Mouse (Mus musculus): ENCODE data around the gene Ints3. TPM values are rescaled to one million over a fixed set of nuclear protein-coding genes. Genes with fewer than 3 reads are reported as not detected.

The Ints3 gene
- polyA plus RNA-seq, 1 experiment: 21.1 TPM

DNA sequence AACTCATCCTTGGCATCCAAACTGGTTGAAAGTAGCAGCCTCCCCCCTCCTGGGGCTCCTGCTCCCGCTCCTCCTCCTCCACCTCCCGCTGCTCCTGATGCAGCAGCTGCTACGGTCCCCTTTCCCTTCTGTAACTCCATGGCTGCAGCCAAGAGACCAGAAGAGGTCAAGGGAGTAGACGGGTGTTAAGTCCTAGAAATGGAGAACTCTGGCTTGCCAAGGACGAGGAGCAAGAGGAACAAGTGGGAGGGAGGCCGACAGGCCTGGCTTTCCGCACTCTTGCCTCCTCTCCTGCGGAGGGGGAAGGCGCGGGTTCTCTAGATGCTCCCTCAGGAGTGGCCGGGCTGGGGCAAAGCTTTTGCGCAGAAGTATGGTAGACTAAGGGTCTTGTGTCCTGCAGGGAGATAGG, 607 bp downstream of the Ints3 start:
- H3K4me1 ChIP-seq (ENCODE audit: control insufficient read depth, insufficient read depth, insufficient read length): no peaks in the 10 kb centered on the region
- WGBS: under 1% methylated on average over 12 of the region's 12 CpGs
- no peak for TF ChIP-seq POLR2A (IDR thresholded peaks at IDR 0.05; ENCODE audit: low read depth, low read length)
- TF ChIP-seq CTCF (IDR thresholded peaks at IDR 0.05; ENCODE audit: extremely low read depth, insufficient read depth, insufficient read length, insufficient replicate concordance): no peak

GRCm38 (mm10) chr3:90432348-90432747, 1.1 kb downstream of the Ints3 start:
- no peak for DNase-seq (ENCODE audit: low read depth in 1 of 2, low spot score in 2 of 2)
- Histone ChIP-seq H3K4me1 (ENCODE audit: control insufficient read depth, insufficient read depth, insufficient read length) (no peaks in the 10 kb centered on the region), H3K27me3 (ENCODE audit: control insufficient read depth, insufficient read depth, low read length) (no peaks in the 10 kb centered on the region), H3K36me3 (ENCODE audit: control insufficient read depth, insufficient read depth, low read length) (no peaks in the 10 kb centered on the region), H3K4me3 (ENCODE audit: extremely low read depth, insufficient read depth, insufficient read length) (peak overlapping the region; percentile 70; the same call in 1 of the 2 replicates), H3K27ac (ENCODE audit: insufficient read depth, low read length) (no peak overlapping the region)
- 17% methylated on average over 2 of the region's 2 CpGs for WGBS
- no peak for TF ChIP-seq CTCF (IDR thresholded peaks at IDR 0.05; ENCODE audit: extremely low read depth, insufficient read depth, insufficient read length, insufficient replicate concordance)
- TF ChIP-seq POLR2A (IDR thresholded peaks at IDR 0.05; ENCODE audit: low read depth, low read length): no peak

More for the DNA sequence above, 607 bp downstream of the Ints3 start:
- H3K27me3 ChIP-seq (ENCODE audit: control insufficient read depth, insufficient read depth, low read length): no peaks in the 10 kb centered on the region
- no peaks in the 10 kb centered on the region for H3K36me3 ChIP-seq (ENCODE audit: control insufficient read depth, insufficient read depth, low read length)
- no peak for DNase-seq (ENCODE audit: low read depth in 1 of 2, low spot score in 2 of 2)
- H3K27ac ChIP-seq (ENCODE audit: insufficient read depth, low read length): peak overlapping the region; percentile 94
- peak overlapping the region; percentile 70 for H3K4me3 ChIP-seq (ENCODE audit: extremely low read depth, insufficient read depth, insufficient read length)

DNA sequence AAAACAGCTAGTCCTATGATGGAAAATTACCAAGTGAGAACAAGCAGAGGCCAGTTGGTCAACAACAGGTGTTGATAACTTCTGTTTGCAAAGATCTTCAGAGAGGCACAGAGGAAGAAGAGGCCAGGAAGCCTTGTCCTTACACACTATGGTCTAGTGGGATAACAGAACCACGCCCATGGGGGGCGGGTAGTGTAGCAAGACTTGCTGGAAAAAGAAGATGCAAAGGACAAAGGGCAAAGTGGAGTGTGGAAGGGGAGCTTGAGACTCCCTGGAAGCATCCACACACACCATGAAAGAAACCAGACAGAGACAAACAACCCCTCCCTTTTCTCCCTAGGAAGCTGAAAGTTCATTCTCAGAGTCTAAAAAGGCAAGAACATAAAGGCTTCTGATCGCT, 3.8 kb downstream of the Ints3 start:
- DNase-seq (ENCODE audit: low read depth in 1 of 2, low spot score in 2 of 2): no peak
- no peak overlapping the region for H3K4me3 ChIP-seq (ENCODE audit: extremely low read depth, insufficient read depth, insufficient read length)
- 84% methylated on average over 3 of the region's 3 CpGs for WGBS
- H3K27me3 ChIP-seq (ENCODE audit: control insufficient read depth, insufficient read depth, low read length): no peaks in the 10 kb centered on the region
- no peaks in the 10 kb centered on the region for H3K36me3 ChIP-seq (ENCODE audit: control insufficient read depth, insufficient read depth, low read length)
- no peaks in the 10 kb centered on the region for H3K4me1 ChIP-seq (ENCODE audit: control insufficient read depth, insufficient read depth, insufficient read length)
- H3K27ac ChIP-seq (ENCODE audit: insufficient read depth, low read length): no peak overlapping the region
- TF ChIP-seq POLR2A (IDR thresholded peaks at IDR 0.05; ENCODE audit: low read depth, low read length) (no peak), CTCF (IDR thresholded peaks at IDR 0.05; ENCODE audit: extremely low read depth, insufficient read depth, insufficient read length, insufficient replicate concordance) (no peak)

GRCm38 (mm10) chr3:90428186-90428585, 5.2 kb downstream of the Ints3 start:
- WGBS: 79% methylated on average over 6 of the region's 6 CpGs
- Histone ChIP-seq H3K27me3 (ENCODE audit: control insufficient read depth, insufficient read depth, low read length) (no peaks in the 10 kb centered on the region), H3K27ac (ENCODE audit: insufficient read depth, low read length) (no peak overlapping the region), H3K4me1 (ENCODE audit: control insufficient read depth, insufficient read depth, insufficient read length) (no peaks in the 10 kb centered on the region), H3K36me3 (ENCODE audit: control insufficient read depth, insufficient read depth, low read length) (peaks cover 5% of the 10 kb centered on the region), H3K4me3 (ENCODE audit: extremely low read depth, insufficient read depth, insufficient read length) (no peak overlapping the region)
- no peak for DNase-seq (ENCODE audit: low read depth in 1 of 2, low spot score in 2 of 2)
- TF ChIP-seq CTCF (IDR thresholded peaks at IDR 0.05; ENCODE audit: extremely low read depth, insufficient read depth, insufficient read length, insufficient replicate concordance) (no peak), POLR2A (IDR thresholded peaks at IDR 0.05; ENCODE audit: low read depth, low read length) (no peak)

GRCm38 (mm10) chr3:90427574-90427973, 5.8 kb downstream of the Ints3 start:
- Histone ChIP-seq H3K27me3 (ENCODE audit: control insufficient read depth, insufficient read depth, low read length) (no peaks in the 10 kb centered on the region), H3K36me3 (ENCODE audit: control insufficient read depth, insufficient read depth, low read length) (peaks cover 7% of the 10 kb centered on the region), H3K4me3 (ENCODE audit: extremely low read depth, insufficient read depth, insufficient read length) (no peak overlapping the region), H3K4me1 (ENCODE audit: control insufficient read depth, insufficient read depth, insufficient read length) (no peaks in the 10 kb centered on the region), H3K27ac (ENCODE audit: insufficient read depth, low read length) (no peak overlapping the region)
- TF ChIP-seq CTCF (IDR thresholded peaks at IDR 0.05; ENCODE audit: extremely low read depth, insufficient read depth, insufficient read length, insufficient replicate concordance): no peak
- no peak for TF ChIP-seq POLR2A (IDR thresholded peaks at IDR 0.05; ENCODE audit: low read depth, low read length)
- DNase-seq (ENCODE audit: low read depth in 1 of 2, low spot score in 2 of 2): no peak
- WGBS: 64% methylated on average over 1 of the region's 1 CpGs

- Histone ChIP-seq H3K4me3 (ENCODE audit: extremely low read depth, insufficient read depth, insufficient read length) (no peak overlapping the region), H3K4me1 (ENCODE audit: control insufficient read depth, insufficient read depth, insufficient read length) (no peaks in the 10 kb centered on the region), H3K27me3 (ENCODE audit: control insufficient read depth, insufficient read depth, low read length) (no peaks in the 10 kb centered on the region), H3K27ac (ENCODE audit: insufficient read depth, low read length) (no peak overlapping the region), H3K36me3 (ENCODE audit: control insufficient read depth, insufficient read depth, low read length) (peaks cover 13% of the 10 kb centered on the region)
- DNase-seq (ENCODE audit: low read depth in 1 of 2, low spot score in 2 of 2): no peak
- WGBS: 91% methylated on average over 2 of the region's 2 CpGs
- TF ChIP-seq POLR2A (IDR thresholded peaks at IDR 0.05; ENCODE audit: low read depth, low read length): no peak
- no peak for TF ChIP-seq CTCF (IDR thresholded peaks at IDR 0.05; ENCODE audit: extremely low read depth, insufficient read depth, insufficient read length, insufficient replicate concordance)
These were observed 7.9 kb downstream of the Ints3 start for GRCm38 (mm10) chr3:90425499-90425898.

DNA sequence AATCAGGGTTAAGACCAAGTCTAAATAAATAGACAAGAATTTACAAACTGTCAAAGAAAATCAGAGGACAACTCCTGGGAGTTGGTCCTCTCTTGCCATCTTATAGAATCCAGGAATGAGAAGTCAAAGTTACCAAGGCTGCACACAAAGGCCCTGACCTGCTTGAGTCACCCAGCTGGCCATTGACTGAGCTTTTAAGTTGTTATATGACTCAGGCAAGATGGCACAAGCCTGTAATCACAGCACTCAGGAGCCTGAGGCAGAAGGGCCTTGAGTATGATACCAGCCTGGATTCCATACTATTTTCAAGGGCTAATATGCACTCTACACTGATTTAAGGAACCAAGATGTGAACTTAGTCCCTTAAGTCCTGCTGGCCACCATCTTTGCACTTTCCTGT, 9.9 kb downstream of the Ints3 start:
- no peak overlapping the region for H3K4me3 ChIP-seq (ENCODE audit: extremely low read depth, insufficient read depth, insufficient read length)
- DNase-seq (ENCODE audit: low read depth in 1 of 2, low spot score in 2 of 2): no peak
- TF ChIP-seq CTCF (IDR thresholded peaks at IDR 0.05; ENCODE audit: extremely low read depth, insufficient read depth, insufficient read length, insufficient replicate concordance): no peak
- no peak for TF ChIP-seq POLR2A (IDR thresholded peaks at IDR 0.05; ENCODE audit: low read depth, low read length)
- no peaks in the 10 kb centered on the region for H3K27me3 ChIP-seq (ENCODE audit: control insufficient read depth, insufficient read depth, low read length)
- H3K4me1 ChIP-seq (ENCODE audit: control insufficient read depth, insufficient read depth, insufficient read length): no peaks in the 10 kb centered on the region
- H3K36me3 ChIP-seq (ENCODE audit: control insufficient read depth, insufficient read depth, low read length): peaks cover 22% of the 10 kb centered on the region
- no peak overlapping the region for H3K27ac ChIP-seq (ENCODE audit: insufficient read depth, low read length)

Data from spleen, adult 2 months (tissue).